Mouse (Mus musculus): ENCODE results near the gene Rabgap1l.

- TF ChIP-seq EP300 (IDR thresholded peaks at IDR 0.05) (no peak), CTCF (IDR thresholded peaks at IDR 0.05) (no peak)
Measured at GRCm38 (mm10) chr1:160547934-160548876, 244.8 kb downstream of the Rabgap1l start.
